Mouse (Mus musculus) frontal cortex, adult 2 months (tissue): ENCODE measurements around the gene 3110082J24Rik. TPM values are rescaled to one million over a fixed set of nuclear protein-coding genes. Genes with fewer than 3 reads are reported as not detected.

Source experiments
- DNase-seq, 2 experiments: peaks; one replicate each; pipeline ENCODE4 v3.0.0; 2022; ENCODE audit warnings: low spot score in 1 of 2; ENCODE audit errors: extremely low spot score in 1 of 2
- polyA plus RNA-seq: library from polyadenylated mRNA; depleted of rRNA; stranded (reverse); fragments of >200 nt; gene quantifications from 2 replicates; pipeline ENCODE4 v1.2.3, GENCODE M21; 2012; rRNA removed

3110082J24Rik gene
- 4.3 and 4.6 TPM in 2 replicates for polyA plus RNA-seq

GRCm38 (mm10) chr5:30105668-30106300, at the start of gene 3110082J24Rik:
Gene 3110082J24Rik (minus strand): TSS chr5:30106086.
- DNase-seq: peak in 1 of 2 experiments; percentile 39

- peak in 1 of 2 experiments; percentile 17 for DNase-seq
Measured at GRCm38 (mm10) chr5:30155395-30155792, 49.5 kb upstream of the 3110082J24Rik start.

GRCm38 (mm10) chr5:30154474-30155394, 48.8 kb upstream of the 3110082J24Rik start, which contains the start of the genes Hadha and Hadhb:
Gene Hadha (minus strand): TSS chr5:30155162.
Gene Hadhb (plus strand): TSS chr5:30155248.
- peak; percentile 80 to 95 for DNase-seq

GRCm38 (mm10) chr5:30154013-30154412, 48.1 kb upstream of the 3110082J24Rik start:
- peak in 1 of 2 experiments; percentile 23 for DNase-seq

GRCm38 (mm10) chr5:30153222-30153621, 47.3 kb upstream of the 3110082J24Rik start:
- no peak for DNase-seq

- DNase-seq: no peak
Measured at GRCm38 (mm10) chr5:30152413-30152812, 46.5 kb upstream of the 3110082J24Rik start.

- DNase-seq: no peak
Measured at GRCm38 (mm10) chr5:30152007-30152406, 46.1 kb upstream of the 3110082J24Rik start.

GRCm38 (mm10) chr5:30148133-30148920, 42.4 kb upstream of the 3110082J24Rik start:
- DNase-seq: no peak

- no peak for DNase-seq
Measured at GRCm38 (mm10) chr5:30146526-30146925, 40.6 kb upstream of the 3110082J24Rik start.

- no peak for DNase-seq
Measured at GRCm38 (mm10) chr5:30138193-30138592, 32.3 kb upstream of the 3110082J24Rik start.

GRCm38 (mm10) chr5:30137271-30137670, 31.4 kb upstream of the 3110082J24Rik start:
- no peak for DNase-seq

GRCm38 (mm10) chr5:30135711-30136231, 29.9 kb upstream of the 3110082J24Rik start:
- DNase-seq: no peak

GRCm38 (mm10) chr5:30132173-30132572, 26.3 kb upstream of the 3110082J24Rik start:
- no peak for DNase-seq

- no peak for DNase-seq
Measured at GRCm38 (mm10) chr5:30131246-30131645, 25.4 kb upstream of the 3110082J24Rik start.

GRCm38 (mm10) chr5:30128680-30129079, 22.8 kb upstream of the 3110082J24Rik start:
- DNase-seq: no peak

GRCm38 (mm10) chr5:30127921-30128597, 22.2 kb upstream of the 3110082J24Rik start:
- peak in 1 of 2 experiments; percentile 15 for DNase-seq

GRCm38 (mm10) chr5:30126756-30127155, 20.9 kb upstream of the 3110082J24Rik start:
- no peak for DNase-seq

GRCm38 (mm10) chr5:30125587-30125986, 19.7 kb upstream of the 3110082J24Rik start:
- peak in 1 of 2 experiments; percentile 40 for DNase-seq

- no peak for DNase-seq
Measured at GRCm38 (mm10) chr5:30122481-30122880, 16.6 kb upstream of the 3110082J24Rik start.

GRCm38 (mm10) chr5:30120106-30120505, 14.2 kb upstream of the 3110082J24Rik start:
- no peak for DNase-seq
